Mouse (Mus musculus): Measurements from ENCODE around the gene Tagln2. TPM values are rescaled to one million over a fixed set of nuclear protein-coding genes. Genes with fewer than 3 reads are reported as not detected.

The Tagln2 gene
- total RNA-seq, 2 experiments from 2014 or later: 340 to 741 TPM

DNA sequence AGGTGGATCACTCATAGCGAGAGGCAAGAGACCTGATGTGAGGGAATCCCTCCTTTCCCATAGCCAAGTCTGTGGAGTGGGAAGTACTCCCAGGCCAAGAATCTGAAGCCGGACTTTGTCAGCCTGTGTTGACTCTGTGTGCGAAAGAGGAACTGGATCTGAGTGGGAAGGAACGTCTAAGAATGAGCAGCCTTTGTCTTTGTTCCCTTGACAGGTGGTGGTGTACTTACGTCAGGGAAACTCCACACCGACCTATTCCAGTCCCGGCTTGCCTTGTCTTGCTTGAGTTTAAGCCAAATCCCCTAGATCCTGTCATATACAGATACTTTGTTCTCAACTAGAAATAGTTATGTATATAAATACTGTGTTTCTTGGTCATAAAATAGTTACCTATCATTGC is 22.7 kb downstream of the Tagln2 start:
- ATAC-seq (ENCODE audit: poor library complexity, severe bottlenecking): peak; percentile 31

DNA sequence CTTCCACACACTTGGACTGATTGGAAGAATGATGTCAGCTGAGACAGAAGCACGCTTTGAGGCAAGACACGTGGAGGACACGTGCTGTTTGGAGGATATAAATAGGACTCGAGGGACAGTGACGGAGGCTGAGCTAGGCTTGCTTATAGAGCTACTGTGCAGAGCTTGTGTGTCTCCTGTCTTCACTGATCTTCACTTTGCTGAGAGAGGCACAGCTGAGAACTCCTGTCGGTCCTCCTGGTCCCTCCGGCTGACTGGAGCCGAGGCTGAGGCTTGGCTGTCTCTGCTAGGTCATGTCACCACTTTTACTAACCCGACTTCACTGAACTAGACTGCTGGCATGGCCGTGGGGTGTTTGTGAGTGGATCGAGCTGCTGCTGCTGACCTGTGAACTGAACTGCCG is 23.9 kb downstream of the Tagln2 start:
- no peak for ATAC-seq (ENCODE audit: poor library complexity, severe bottlenecking)

DNA sequence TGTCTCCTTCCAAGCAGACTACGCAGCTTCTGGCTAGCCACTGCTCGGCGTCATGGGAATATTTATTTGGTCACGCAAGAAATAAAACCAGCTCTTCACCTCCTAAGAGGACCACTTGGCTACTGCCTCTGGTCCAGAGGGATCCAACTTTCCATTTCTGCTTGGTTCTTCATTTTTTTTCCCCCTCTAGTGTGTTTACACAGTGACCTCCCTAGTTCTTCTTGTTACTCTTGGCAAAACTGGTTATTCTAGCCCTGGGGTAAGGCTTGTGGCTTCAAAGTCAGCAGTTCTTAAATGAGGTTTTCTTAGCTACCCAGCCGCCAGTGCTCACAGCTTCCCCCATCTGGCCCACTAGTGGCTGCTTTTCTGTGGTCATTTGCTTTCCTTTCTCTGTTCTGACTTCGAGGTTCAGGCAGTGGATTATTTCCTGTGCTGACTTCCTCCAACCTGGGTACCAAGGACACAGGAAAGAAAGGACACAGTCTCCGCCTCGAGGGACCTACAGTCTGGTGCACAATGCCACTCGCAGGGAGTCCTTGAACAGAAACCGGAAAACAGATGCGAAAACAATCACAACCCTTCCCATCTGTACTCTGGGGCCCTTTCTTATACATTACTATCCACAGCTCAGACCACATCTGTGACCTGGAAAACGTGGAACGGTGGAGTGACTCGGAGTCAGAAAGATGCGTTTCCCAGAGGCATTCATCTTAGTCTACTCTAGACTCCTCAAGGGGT is 25.3 kb downstream of the Tagln2 start:
- peak; percentile 25 for ATAC-seq (ENCODE audit: poor library complexity, severe bottlenecking)

DNA sequence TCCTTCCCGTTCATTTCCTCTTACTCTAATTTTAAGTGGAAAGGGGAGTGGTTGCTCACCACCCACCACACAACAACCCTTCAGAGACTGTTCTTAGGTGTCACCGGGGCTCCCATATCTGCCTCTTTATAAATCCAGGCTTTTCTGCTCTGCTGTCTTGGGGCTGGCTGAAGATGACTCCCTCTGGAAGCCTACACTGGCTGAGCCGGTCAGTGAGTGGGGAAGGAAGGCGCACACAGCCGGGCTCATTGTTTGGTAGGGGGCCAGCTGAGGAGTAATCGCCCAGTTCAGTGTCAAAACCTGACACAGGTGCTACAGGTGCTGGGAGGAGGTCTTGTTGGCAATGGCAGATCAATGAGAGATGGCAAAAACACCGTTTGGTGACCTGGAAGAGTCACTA is 26.1 kb downstream of the Tagln2 start:
- no peak for ATAC-seq (ENCODE audit: poor library complexity, severe bottlenecking)

DNA sequence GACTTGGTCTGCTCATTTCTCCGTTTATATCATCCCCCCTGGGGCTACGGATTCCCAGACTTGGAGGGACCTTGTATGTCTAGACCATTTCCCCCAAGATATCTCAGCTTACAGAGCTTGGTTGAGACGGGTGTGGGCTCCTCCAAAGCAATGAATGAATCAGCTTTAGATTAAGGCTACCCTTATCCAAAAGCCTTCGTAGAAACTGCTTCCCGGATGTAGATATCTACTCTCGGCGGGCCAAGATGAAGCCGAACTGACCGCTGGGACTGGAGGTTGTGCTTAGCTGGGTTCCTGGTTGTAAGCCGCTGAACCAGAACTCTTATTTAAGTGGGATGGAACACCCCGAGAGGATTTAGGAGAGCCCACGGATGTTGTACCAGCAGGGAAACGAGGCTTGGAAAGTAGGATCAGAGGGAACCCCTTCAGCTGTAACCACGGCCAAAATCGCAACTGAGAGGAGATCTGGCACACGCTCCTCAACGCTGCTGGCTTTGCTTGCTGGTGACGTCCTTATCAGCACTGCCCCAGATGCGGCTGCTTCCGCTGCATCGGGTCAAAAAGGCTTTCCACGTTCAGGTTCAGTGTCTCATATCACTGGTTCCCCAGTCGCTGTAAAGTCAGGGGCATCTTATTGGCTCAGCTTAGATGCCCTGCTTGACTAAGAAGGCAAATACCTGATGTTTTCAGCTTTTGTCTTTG is 26.7 kb downstream of the Tagln2 start:
- ATAC-seq (ENCODE audit: poor library complexity, severe bottlenecking): peak; percentile 37

DNA sequence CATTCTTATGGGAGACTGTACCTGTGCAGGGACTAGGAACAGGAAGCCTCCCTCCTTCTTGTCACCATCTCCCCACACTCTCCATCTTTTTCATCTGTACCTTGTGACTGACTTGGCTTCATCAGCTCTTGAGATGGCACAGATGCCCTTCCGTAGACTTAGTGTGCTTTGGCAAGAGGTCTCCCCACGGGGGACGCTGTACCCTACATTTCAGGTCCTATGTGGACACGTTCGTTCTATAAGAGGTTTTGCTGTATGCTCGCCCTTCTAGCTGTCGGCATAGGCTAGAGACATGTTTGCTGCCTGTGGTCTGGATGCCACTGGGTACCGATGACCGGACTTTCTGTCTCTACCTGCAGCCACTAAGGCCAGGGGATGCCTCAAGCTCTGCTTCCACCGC is 27.6 kb downstream of the Tagln2 start:
- no peak for ATAC-seq (ENCODE audit: poor library complexity, severe bottlenecking)

DNA sequence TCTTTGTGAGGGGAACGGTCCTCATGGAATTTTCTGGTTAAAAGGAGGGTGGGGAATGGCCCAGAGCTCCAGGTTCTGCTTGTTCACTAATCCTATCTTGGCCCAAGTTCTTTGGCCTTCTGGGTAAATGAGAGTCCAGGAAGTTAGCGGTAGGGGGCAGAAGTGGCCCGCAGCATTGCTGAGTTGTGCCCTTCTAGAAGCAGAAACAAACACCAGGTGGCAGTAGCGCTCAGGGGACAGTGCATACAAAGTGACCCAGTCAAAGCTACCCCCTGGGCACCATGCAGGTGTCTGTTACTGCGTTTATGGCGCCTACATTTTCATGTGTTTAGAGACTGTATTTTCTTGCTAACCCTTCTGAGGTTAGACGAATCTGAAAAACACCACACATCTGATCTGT is 28.9 kb downstream of the Tagln2 start:
- ATAC-seq (ENCODE audit: poor library complexity, severe bottlenecking): peak; percentile 79

DNA sequence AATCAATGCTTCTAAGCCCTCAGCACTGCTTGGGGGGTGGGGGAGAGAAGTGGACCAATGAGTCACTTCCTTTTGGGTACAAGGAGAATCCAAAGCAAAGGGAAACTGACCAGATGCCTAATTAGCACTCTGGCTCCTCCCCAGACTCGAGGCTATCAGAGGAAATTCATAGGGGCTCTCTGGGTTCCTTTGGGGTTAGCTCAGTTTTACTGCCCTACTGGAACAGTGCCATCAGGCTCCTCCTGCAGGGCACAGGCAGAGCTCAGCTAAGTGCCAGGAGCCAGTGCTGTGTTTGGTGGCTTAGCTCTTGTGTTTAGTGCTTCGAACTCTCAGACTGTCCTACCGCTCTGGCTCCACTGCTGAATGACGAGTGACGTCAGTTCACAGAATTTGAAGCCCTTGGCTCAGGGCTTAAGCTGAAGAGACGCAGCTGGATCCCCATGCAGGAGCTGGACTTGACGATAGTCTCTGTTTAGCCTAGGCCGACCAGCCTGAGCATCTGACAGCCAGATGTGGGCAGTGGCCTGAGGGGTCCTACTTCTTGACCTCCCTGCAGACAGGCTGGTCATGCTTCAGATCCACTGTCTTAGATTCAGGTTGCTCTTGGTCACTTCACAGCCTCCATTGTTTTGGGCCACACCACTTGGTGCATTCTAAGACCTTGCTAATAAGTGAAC is 30.8 kb downstream of the Tagln2 start:
- no peak for ATAC-seq (ENCODE audit: poor library complexity, severe bottlenecking)

DNA sequence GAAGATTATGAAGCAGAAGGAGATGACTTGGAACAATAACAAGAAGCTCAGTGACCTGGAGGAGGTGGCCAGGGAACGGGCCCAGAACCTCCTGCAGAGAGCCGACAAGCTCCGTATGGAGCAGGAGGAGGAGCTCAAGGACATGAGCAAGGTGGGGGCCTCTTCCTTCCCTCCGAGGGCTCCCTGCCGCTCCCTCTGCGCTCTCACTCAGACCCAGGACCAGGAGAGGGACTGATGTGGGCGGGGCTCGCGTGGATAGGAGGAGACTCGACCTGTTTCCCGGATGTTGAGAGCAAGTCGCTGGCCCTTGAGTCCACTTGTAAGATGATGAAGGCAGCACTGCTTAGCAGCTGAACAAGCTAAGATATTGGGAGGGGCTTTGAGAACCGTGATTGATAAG is 32.7 kb downstream of the Tagln2 start:
- no peak for ATAC-seq (ENCODE audit: poor library complexity, severe bottlenecking)

DNA sequence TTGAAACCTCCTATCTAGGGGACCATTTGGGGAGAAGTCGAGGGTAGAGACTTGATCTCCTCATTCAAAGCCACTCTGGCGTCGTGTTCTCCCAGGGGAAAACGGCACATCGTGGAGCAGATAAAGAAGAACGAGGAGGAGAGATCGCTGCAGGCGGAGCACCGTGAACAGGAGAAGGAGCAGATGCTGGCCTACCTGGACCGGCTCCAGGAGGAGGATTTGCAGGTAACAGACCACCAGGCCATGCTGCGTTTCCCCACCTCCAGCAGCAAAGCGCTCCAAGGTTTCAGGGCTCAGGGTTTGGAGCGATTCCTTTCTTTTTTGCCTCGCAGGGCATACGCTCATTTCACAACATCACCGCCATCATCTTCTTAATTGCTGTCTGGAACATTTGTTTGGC is 35.3 kb downstream of the Tagln2 start:
- ATAC-seq (ENCODE audit: poor library complexity, severe bottlenecking): no peak

DNA sequence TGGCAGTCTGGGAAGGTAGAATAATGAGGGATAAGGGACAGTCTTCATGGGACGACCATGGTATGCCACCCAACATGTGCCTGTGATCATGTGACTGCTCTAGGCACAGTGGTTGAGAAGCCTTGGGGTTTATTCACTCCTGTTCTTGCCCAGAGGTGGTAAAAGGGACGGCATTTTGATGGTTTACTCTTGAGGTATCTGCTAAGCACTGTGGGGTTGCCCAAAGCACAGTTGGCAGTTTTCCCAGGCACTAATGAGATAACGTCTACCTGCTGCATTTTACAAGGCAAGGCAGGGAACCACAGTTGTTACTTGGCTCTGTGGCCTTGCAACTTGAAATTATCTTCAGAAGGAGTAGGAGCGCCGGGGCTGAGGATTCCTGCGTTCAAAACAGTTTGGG is 40.0 kb downstream of the Tagln2 start:
- ATAC-seq (ENCODE audit: poor library complexity, severe bottlenecking): no peak

DNA sequence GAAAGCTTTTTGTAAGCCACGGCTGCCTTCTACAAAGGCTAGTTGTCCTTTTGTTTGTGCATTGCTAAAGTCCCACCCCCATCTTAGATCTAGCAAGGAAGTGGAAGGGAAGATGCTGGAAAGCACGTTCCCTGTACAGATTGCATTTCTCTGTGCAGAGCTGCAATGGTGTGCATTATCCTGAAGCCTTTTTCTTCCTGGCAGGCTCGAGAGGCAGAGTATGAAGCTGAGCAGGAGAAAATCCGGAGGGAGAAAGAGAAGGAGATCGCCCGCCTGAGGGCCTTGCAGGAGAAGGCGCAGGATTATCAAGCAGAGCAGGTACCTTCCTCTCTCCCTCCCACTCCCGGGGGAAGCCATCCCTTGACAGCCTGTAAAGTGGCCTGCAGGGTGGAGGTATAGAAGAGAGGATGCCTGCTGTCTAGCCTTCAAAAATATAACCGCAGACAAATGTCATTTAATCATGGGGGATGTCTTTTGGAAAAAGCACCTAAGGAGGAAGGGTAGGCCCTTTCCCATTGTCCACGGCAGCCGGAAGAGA is 40.5 kb downstream of the Tagln2 start:
- no peak for ATAC-seq (ENCODE audit: poor library complexity, severe bottlenecking)

DNA sequence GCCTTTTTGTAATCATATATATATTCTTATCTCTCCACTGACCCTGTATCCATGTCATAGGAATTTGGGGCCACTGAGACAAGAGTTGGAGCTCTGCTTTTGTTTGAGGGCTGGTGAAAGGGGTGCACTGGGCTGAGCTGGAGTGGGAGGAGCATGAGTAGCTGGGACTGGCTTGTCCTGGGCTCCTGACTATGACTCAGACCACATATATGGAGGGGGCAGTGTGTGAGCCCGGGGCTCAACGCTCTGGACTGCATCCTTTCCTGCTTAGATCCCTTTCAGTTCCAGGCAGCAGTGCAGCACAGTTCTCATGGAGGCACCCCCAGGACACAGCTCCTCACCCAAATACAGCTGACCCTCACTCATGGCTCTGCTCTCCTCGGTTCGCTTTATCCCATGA is 46.2 kb downstream of the Tagln2 start:
- no peak for ATAC-seq (ENCODE audit: poor library complexity, severe bottlenecking)

DNA sequence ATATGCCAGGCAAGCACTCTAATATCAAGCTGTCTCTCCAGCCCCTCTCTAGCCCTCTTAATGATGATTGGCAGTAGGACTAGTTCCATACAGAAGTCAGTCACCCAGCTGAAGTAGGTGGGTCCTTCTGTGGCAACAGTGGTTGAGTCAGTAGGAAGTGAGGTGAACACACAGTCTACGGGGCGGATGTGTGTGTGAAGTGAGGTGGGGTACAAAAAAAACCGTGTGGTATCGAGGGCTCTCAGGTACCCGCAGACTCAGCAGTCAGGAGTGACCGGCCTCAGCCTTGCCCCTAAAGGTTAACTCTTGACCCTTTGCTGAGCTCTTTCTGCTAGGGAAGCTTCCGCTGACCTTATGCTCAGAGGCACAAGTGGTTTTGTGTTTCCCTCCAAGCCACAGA is 48.7 kb downstream of the Tagln2 start:
- ATAC-seq (ENCODE audit: poor library complexity, severe bottlenecking): peak; percentile 75

DNA sequence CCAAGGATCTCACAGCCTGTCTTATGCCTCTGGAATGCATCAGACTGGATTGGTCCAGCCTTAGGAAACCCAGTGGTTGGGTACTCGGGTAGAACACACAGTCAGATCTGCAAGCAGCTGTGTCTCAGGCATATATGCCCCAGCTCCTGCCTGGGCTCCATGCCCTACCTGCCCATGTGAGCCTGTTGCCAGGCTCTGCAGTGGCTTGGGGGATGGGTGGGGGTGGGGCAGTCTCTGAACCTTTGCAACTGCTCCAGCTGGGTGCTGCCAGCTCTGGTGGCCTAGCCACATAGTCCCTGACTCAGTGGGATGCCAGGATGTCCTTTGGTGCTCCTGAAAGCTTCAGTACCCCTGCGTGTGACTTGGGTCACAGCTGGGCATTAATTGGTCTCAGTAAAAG is 49.5 kb downstream of the Tagln2 start:
- no peak for ATAC-seq (ENCODE audit: poor library complexity, severe bottlenecking)

DNA sequence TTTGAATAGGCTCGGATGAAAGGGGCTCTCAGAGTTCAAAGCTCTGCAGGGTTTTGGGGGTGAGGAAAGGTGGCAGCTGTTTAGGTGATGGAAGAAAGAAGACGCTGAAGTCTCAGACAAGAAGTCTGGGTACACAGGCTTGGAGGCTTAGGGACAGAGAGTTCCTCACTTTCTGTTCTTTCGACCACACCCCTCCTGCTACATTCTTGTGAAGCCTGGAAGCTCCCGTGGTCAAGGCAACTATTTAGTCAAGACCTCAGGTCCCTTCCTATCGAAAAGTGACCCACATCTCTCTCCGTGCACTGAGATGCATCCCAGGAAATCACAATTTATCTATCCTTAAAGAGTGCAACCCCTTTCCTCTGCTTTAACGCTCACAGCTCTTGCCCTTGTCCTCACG is 49.9 kb downstream of the Tagln2 start:
- ATAC-seq (ENCODE audit: poor library complexity, severe bottlenecking): 0 out of 2 replicates have a peak, but pooled peaks have one; percentile 15

DNA sequence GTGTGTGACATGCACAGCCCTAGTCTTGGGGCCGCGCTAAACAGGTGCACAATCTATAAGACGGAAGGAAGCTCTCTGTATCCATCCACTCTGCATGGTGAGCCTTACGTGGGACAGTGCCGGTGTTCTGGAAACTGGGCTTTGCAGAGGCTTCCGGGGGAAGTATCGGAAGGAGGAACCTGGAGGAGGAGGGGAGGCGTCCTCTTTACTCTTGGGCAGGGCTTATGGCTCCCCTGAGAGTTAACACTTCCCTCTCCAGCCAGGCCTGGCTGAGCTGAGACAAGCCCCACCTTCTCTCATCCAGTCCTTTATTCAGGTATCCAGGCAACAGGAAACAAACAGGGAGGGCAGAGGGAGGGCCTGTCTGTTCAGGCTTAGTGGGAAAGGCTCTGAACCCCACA is 50.7 kb downstream of the Tagln2 start:
- peak; percentile 81 for ATAC-seq (ENCODE audit: poor library complexity, severe bottlenecking)

DNA sequence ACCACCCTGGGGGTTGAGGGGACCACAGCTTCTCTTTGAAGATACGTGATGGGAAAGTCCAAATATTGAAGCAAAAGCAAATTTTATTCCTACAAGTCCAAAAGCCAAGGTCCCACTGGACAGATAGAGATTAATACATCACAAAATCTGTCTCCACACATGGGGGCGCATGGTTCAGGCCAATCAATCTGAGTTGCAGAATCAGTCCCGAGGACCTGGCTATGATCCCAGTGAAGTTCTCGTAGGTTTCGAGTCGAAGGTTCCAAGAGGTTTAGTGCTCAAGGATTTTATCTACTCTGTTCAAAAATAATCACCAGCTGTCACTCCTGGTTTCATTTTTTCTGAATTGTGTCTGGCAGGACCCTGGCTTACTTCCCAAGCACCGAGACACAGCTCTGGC is 51.2 kb downstream of the Tagln2 start:
- no peak for ATAC-seq (ENCODE audit: poor library complexity, severe bottlenecking)

DNA sequence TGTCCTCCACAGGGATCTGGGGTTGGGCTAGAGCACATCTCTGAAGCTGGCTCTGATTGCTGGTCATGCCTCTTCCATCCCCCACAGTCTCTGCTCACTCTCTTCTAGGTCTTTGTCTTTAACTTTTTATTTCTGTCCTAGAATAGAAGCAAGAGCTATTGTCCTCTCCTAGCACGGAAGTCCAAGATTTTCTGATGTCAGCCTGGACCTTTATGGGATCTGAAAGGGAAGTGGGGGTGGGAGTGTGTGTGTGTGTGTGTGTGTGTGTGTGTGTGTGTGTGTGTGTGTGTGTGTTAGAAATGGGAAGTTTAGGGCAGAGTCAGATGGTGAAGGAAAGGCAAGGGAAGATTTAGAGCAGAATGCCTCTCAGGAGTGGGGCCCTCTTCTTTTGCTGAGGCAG is 52.8 kb downstream of the Tagln2 start:
- ATAC-seq (ENCODE audit: poor library complexity, severe bottlenecking): no peak

DNA sequence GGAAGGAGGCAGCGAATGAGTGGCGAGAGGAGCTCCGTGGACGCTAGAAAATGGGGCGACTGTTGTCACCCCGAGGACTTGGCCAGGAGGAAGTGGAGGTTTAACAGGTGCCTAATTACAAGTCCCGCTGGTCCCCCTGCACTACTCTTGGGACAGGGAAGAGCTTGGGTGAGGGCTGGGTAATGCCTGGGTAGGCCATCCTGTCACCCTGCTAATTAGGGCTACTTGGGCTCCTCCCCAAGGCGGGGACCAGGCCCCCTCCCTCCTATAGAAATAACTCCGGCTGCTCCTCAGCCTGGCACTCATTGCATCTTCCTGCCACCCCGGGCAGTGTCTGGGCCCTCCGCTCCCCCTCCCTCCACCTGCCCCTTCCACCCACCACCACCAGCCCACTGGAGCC is 55.8 kb downstream of the Tagln2 start, which contains the start of gene Vsig8:
Gene Vsig8, plus strand, starts transcription at position 301 of the 400 bp plus-strand sequence.
- no peak for ATAC-seq (ENCODE audit: poor library complexity, severe bottlenecking)

Measured in megakaryocyte, adult 5-6 weeks (primary cell).